Mouse (Mus musculus): ENCODE measurements around the gene Cwc22.

DNA sequence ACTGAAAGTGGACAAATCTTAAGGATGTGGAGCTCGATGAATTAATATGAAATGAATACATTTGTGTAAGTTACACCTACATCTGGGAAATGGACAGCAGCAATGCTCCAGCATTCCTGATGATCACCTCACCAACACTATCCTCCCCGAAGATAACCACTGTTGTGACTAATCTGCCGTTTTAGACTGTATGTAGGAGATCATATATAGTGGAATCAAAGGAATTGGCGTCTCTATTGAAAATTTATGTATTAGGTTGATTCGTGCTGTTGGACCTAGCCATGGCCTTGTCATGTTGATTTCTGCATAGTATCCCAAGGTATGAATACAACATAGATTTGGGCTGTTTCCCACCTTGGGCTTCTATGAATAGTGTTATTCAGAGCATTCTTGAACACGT lies 58.1 kb downstream of the Cwc22 start:
- TF ChIP-seq EP300 (IDR thresholded peaks at IDR 0.05; ENCODE audit: insufficient read depth, low read depth, low read length) (no peak), POLR2A (IDR thresholded peaks at IDR 0.05; ENCODE audit: insufficient read depth, low read depth, low read length) (no peak)

Data from heart, adult 2 months (tissue).